Mouse (Mus musculus) c-Kit-negative CD71-positive TER-119-positive erythroid progenitor cells, embryonic 14.5 days (primary cell): Measurements from ENCODE around the gene Ahdc1.

ENCODE experiments used
- DNase-seq: peaks from one replicate; pipeline ENCODE4 v3.0.0-alpha.2; 2013; ENCODE audit warnings: low read depth, low spot score

The Ahdc1 gene

DNA sequence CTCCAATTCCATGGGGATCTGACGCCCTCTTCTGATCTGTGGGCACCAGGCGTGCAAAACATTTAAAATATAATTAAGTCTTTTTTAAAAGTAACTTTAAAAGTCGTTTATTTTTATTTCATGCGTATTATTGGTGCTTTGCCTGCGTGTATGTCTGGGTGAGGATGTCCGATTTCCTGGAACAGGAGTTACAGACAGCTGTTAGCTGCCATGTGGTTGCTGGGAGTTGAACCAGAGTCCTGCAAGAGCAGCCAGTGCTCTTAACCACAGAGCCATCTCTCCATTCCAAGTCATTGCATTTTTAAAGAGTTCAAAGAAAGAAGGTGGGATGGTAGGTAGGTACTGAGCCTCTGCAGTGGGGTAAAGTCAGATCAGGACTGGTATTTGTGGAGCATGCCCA is 43.5 kb downstream of the Ahdc1 start:
- DNase-seq, result no peak

DNA sequence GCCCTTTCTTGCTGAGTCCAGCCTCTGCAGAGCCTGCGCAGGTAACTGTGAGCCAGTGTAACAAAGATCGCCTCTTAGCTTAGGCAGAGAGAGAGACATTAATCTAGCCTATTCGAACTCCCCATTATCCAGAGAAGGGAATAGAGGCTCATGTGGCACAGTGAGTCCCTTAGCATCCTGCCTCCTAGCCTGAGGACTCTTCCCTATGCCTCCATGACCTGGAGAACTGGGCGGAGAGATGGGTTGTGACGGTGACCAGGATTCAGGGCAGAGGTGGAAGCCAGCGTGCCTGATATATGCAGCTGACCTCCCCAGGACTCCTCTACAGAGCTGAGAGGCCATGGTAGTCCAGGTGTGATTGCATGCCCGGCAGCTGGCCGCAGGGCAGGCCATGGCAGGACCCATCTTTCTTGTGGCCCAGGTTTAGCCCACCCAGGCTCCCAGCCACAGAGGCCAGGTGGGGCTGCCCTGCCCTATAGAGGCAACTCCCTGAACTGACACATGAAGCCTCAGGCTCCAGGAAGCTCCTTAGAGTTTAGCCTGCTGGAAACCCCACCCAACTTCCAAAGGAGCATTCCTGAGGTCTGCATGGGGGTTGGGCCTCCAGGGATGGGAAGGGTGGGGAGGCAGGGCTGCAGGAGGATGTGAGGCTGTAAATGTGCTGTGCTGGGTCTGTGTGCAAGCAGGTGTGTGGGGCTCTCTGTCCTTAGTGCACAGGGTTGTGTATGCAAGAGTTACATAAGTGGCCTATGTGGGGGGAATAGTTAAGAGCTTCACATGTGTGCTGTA is 44.3 kb downstream of the Ahdc1 start:
- no peak for DNase-seq

DNA sequence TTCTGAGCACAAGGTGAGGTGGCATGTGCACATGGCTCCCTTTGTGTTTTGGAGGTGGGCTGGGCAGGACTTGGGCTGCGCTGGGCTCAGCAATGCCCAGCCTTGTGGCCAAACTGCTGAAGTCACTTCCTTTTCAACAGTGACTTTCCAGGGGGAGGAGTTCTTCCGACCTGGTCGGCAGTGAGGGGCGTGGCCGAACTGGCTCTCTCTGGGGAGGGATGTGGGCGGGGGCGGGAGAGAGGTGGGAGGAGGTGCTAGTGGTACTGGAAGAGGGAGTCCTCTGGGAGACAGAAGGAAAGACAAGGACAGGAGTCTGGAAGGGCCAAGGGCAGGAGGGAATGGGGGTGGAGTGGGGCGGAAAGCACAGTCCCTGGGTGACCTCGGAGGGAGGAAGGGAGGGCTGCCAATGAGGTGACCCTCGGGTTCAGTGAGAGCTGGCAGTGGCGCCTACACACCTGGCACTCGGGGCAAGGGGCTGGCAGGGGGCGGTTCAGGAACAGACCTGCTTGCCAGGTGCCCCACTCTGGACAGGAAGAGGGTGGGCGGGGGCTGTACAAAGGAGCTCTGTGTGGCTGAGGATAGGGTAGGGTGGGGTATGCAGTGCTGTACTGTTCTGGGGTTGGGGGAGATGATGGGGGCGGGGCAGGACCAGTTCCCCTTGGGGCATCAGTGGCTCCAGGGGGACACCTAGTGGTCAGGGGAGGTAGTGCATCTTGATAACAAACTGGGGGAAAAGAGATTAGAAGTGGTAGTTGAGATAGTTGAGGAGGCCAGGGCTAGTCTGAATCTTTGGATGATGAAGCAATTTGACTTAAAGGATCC is 45.2 kb downstream of the Ahdc1 start:
- peak; percentile 53 for DNase-seq

DNA sequence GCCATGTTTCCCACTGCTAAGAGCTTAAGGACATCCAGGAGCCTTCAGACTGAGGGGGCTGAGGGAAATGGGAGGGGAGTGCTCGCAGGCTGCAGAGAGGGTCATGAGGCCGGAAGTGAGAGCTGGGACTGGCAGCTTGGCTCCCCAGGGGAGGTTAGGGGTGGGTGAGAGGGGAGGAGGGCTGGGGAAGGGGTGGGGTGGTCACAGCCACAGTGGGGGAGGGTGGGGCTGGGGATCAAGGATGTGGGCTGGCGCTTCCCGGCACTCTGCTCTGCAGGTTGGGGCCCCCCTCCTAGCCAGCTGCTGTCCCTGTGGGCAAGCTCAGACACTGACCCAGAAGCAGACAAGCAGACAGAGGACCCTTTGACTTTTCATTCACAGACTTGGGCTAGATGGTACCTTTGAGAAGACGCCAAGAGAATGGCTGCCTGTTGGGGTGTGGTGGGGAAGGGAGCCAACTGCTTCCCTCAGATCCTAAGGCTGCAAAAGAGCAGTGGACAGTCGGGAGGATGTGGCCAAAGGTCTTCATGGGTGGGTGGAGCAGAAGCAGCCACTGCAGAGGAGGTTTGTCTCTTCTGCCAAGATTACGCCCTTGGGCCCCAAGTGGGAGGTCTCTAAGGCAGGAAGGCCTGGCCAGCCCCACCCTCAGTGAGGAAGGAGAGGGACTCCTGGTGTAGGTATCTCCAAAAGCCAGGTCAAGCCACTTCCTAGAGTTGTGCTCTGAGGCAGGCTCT is 46.5 kb downstream of the Ahdc1 start:
- peak; percentile 50 for DNase-seq

DNA sequence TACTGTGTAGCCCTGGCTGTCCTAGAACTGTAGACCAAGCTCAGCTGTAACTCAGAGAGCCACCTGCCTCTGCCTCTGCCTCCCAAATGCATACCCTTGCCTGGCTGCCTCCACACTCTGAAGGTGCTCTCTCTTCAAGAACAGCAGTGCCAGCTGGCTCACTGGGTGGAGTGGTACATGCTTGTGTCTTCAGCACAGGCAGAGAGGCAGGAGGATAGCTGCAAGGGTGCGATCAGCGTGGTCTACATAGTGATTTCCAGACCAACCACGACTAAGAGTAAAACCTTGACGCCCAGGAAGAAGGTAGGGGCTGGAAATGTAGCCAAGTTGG is 47.0 kb downstream of the Ahdc1 start:
- DNase-seq, result no peak

DNA sequence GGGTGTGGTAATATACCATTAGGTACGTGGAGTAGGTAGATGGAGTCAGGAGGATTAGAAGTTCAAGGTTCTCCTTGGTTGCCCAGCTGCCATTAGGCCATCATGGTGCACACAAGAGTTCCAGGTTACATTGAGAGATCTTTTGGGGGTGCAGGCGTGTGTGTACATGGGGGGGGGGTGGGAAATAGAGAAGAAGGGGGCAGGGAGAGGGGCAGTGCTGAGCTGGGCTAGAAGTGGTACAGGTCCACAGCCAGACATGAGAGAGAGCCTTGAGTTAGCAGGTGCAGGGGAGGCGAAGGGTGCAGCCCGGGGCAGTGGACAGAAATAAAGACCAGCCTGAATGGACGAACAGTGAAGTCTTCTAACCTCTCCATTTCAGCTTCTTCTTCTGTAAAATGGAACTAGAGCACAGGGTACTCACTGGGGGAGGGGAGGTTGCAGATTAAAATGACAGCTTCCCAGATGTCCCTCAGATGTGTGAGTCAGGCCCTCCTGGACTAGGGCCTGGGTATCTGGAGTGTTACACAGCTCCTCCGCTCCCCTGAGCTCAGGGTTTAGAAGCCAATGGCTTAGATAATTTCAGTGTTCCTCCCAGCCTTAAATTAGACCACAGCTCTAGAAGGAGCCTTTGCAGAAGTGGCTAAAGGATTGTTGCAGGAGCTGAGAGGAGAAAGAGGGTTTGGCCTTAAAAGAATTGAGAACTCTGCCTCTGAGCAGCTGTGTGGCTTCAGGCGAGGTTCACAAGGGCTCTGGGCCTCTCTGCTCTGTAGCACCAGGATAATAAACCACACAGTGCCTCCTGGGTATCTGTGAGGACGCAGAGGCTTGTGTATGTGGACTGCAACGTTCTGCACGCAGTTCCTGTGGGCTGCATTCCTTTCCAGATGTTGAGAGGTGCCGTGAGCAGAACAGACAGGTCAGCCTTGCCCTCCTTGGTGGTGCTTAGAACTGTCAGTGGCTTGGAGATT is 47.7 kb downstream of the Ahdc1 start:
- no peak for DNase-seq

DNA sequence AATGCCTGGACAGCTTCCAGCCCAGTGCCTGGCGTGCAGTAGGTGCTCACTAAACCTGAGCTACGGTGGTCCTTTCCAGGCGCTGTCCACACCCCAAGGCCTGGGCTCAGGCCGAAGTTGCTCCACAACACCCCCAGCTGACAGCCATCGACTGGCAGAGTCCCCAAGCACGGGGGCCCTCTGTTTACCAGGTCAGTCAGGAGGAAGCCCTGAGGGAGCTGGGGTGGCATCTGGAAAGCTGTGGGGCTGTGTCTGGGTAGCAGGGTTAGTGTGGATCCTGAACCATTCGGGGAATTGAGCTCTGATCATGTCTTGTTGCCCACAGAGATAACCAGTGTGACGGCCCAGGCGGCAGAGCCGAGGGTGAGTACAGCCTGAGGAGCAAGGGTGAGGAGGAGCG is 49.6 kb downstream of the Ahdc1 start:
- DNase-seq, result no peak

DNA sequence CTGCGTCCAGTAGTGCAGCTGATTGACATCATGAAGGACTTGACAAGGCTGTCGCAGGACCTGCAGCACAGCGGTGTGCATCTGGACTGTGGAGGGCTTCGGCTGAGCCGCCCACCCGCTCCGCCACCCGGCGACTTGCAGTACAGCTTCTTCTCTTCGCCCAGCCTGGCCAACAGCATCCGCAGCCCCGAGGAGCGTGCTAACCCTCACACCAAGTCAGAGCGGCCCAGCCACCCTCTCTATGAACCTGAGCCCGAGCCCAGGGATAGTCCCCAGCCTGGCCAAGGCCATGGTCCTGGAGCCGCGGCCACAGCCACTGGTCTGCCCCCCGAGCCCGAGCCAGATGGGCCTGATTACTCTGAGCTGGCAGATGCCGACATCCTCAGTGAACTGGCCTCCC is 50.7 kb downstream of the Ahdc1 start:
- DNase-seq, result no peak

DNA sequence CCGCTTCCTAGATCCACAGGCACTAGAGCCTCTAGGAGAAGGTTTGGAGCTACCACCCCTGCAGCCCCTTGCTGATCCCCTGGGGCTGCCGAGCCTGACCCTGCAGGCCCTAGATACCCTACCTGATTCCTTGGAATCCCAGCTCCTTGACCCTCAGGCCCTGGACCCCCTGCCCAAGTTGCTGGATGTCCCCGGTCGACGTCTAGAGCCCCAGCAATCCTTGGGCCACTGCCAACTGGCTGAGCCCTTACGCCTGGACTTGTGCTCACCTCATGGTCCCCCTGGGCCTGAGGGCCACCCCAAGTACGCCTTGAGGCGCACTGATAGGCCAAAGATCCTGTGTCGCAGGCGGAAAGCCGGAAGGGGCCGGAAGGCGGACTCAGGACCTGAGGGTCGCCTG is 51.2 kb downstream of the Ahdc1 start:
- no peak for DNase-seq

DNA sequence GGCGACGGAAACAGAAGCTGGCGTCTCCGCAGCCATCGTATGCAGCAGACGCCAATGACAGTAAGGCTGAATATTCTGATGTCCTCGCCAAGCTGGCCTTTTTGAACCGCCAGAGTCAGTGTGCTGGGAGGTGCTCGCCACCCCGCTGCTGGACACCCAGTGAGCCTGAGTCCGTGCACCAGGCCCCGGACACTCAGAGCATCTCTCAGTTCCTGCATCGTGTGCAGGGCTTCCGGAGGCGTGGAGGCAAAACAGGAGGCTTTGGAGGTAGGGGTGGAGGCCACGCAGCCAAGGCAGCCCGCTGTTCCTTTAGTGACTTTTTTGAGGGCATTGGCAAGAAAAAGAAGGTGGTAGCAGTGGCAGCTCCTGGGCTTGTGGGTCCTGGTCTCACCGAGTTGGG is 52.1 kb downstream of the Ahdc1 start:
- no peak for DNase-seq

DNA sequence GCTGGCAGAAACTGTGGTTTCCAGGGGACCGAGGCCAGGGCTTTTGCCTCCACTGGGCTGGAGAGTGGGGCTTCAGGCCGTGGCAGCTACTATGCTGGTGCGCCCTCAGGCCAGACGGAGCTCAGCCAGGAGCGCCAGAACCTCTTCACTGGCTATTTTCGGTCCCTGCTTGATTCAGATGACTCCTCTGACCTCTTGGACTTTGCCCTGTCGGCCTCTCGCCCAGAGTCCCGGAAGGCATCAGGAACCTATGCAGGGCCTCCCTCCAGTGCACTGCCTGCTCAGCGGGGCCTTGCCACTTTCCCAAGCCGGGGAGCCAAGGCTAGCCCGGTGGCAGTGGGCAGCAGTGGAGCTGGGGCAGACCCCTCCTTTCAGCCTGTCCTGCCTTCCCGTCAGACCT is 52.7 kb downstream of the Ahdc1 start:
- no peak for DNase-seq

DNA sequence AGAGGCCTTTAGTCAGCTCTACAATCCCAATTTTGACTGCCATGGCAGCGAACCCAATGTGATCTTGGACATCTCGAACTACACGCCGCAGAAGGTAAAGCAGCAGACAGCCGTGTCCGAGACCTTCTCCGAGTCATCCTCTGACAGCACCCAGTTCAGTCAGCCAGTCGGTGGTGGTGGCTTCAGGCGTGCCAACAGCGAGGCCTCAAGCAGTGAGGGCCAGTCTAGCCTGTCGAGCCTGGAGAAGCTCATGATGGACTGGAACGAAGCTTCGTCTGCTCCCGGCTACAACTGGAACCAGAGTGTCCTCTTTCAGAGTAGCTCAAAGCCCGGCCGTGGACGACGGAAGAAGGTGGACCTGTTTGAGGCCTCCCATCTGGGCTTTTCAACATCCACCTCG is 53.7 kb downstream of the Ahdc1 start:
- no peak for DNase-seq

DNA sequence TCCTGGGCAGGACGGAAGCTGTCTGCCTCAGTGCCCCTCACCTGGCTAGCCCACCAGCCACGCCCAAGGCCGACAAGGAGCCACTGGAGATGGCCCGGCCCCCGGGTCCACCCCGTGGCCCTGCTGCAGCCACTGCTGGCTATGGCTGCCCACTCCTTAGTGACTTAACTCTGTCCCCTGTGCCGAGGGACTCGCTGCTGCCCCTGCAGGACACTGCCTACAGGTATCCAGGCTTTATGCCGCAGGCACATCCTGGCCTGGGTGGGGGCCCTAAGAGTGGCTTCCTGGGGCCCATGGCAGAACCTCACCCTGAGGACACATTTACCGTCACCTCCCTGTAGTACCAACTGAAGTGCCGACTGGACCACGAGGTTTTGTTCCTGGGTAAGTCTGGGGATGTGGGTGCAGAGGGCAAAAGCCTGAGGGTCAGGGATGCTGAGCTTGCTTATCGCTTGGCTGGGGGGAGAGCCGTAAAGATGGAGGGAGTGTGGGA is 54.9 kb downstream of the Ahdc1 start:
- no peak for DNase-seq

DNA sequence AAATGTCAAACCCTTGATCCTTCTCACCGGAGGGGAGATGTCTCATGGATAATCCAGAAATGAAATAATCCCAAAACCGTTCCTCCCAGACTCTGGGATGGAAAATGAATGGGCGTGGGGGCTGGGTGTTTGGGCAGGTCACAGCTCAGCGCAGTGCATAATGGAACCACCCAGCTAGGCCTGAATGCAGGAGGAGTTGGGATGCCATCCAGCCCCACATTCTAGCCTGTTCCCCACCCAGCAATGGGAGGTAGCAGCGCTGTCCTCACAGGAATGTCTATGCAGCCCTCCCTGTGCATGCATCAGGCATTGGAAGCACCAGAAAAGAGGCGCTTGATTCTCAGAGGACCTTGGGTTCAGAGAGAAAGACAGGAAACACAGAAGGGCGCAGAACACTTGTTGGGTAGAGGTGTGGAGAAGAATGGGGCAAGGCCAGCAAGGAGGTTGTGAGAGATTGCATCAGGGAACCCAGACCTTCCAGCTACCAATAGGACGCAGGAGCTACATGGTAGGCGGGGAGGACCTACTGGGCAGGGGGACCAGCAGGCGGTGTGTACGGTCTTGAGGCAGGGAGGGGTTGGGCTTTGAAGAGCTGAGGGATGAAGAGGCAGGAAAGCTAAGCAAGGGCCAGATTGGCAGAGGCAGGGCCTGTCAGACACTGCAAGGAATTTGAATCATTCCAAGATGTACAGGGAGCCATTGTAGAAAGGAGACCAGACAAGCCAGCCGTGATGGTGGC is 57.5 kb downstream of the Ahdc1 start:
- no peak for DNase-seq

DNA sequence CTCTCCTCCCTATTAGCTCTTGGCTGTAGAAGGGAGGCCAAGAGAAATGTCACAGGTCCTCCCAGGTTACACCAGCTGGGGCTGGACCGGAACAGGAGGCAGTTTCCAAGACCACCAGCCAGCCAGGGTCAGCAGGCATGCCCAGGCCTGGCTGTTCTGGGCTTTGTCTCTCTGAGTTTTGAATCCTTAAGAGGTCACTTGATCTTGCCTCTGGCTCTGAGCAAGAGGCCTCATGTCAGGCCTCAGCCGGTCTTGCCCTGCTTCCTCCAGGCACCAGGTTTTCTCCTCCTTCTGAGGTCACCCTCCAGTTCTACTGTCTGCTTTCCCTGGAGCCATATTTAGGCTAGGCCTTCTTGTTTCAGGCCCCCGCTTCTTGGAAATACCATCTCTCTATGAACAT is 59.3 kb downstream of the Ahdc1 start:
- no peak for DNase-seq

DNA sequence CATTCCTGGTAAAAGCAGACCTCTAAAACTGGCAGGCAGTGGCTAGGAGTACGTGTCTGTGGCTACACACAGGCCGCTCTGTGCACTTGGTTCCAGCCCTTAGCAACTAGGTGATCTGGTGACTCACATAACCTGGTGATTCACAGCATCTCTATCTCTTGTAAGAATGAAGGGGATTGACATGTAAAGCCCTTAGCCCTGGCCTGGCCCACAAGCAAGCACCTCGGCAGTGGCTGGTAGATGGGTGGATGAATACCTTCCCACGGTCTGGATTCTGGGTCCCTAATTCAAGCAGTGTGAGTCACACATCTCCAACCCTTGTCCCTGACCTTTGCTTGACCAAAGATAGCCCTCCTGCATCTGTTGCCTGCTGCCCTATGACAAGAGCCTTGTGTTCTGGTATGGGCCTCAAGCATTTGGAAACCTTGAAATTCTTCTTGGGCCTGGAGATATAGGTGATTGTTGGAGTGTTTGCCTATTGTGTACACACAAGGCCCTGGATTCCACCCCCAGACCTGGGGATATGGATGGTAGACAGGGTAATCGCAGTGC is 59.8 kb downstream of the Ahdc1 start:
- DNase-seq, result no peak

DNA sequence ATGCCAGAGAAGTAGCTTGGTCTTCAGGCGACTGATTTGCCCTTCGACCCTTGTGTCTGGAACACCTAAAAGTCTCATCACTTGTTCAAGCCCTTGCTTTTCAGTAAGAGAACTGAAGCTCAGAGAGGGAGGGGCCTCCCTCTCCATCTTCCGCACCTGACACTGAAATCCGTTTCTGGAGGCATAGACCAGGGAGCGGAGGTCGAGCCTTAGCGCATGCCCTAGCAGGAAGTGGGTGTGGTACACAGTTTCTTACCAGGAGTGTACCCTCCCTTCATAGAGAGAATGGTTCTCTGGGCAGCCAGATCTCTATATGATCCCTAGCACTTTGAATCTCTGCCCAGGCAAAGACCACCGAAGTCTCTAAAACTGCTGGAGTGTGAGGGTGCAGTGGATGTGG is 62.1 kb downstream of the Ahdc1 start:
- no peak for DNase-seq

DNA sequence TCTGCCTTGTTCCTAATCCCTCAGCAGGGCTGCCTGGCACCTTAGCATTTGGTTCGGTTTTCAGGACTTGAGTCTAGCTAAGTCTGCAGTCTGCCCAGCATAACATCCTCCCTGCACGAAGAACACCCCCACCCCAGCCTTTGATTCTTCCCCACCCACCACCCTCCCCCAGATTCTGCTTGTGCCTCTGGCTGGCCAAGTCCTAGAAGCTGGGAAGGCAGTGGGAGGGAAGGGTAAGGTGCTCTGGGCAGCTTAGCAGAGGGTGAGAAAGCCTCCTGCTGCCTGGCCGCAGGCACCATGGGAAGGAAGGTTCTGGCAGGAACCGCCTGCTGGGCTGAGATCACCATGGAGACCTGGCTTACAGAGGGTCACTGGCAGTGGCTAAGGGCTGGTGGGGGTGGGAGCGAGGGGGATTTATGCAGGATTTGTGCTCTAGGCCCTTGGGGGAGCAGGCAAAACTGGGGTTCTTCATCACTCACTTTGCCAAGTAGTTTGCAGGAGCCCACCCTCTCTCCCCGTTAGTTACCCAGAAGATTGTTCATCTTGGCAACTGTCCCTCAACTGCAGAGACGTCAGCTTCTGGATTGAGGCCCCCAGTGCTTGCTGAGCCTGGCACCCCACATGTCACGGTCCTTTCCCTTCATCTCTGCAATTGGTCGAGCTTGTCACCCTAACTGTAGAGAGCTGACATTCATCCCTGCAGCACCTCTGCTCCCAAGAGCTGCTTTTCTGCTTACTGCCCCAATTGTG is 63.2 kb downstream of the Ahdc1 start:
- no peak for DNase-seq

DNA sequence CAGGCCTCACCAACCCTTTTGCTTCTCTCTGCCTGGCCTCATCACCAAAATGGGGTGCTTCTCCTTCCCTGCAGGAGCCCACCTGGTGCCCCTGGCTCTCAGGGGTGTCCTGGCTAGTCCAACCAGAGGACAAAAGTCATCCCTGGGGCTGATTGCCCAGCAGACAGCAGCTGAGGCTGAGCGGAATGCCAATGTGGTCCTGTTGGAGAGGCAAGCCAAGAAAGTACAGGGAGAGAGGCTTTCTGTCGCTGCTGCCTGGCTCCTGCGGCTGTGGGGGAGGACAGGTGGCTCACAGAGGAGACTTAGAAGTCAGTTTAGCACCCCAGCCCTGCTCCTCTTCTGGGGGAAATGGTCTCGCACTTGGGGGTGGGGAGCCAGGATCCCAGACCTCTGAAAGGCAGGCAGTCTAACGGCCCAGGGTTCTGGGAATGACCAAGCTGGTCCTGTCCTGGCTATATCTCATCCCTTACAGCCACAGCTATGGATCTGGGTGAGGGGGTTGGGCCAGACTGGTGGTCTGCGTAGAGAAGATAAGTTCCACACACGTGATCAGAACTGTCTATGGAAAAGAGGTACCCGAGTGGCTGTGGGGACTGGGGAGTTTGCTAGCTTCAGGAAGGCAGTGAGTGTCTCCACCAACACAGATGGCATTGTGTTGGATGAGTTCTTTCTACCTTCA is 64.0 kb downstream of the Ahdc1 start:
- DNase-seq, result no peak
